In the genomic region with DNA sequence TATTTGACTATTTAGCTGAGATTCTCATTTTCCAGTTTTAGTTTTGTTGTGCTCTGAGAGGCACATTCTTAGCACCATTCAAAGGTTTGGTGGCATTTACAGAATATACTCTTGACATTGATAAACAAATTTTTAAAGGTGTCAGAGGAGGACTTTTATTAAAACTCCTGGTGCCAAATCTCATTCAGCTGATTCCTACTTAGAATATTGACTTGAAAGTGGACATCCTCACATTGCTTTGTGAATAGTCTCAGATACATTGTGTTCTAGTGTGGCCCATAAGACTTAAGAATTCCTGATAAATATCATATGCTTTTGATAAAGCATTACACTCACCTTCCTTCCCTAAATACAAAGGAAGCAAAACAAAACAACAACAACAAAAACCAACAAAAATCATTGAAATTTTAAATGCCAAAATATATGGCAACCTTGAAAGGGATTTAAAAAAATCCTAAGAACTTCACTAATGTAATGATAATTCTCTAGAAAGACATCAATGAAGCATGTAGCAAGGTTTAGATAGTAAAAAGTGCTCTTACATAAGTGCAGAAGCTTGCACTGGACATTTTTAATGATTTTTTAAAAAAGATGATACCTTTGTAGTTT, we compare ENCODE assay signal across 1 mouse cellular context.
TF ChIP-seq lines count a peak whose summit lies in the region.

No protein-coding gene starts in this region.

TF ChIP-seq in MEL, 35 proteins besides CTCF, POLR2A, EP300 and RAD21 (continued from another document):
- TF ChIP-seq ZC3H11A (IDR thresholded peaks at IDR 0.05; ENCODE audit: low read depth, low read length) (no peak), NELFE (IDR thresholded peaks at IDR 0.05; ENCODE audit: low read depth, low read length) (no peak), E2F4 (IDR thresholded peaks at IDR 0.05; ENCODE audit: borderline replicate concordance, low read depth, low read length) (no peak), GATA1 (IDR thresholded peaks at IDR 0.05; ENCODE audit: low read depth, low read length) (no peak)
